Mouse (Mus musculus): ENCODE results near the gene Rbm7.

Gene Rbm7

DNA sequence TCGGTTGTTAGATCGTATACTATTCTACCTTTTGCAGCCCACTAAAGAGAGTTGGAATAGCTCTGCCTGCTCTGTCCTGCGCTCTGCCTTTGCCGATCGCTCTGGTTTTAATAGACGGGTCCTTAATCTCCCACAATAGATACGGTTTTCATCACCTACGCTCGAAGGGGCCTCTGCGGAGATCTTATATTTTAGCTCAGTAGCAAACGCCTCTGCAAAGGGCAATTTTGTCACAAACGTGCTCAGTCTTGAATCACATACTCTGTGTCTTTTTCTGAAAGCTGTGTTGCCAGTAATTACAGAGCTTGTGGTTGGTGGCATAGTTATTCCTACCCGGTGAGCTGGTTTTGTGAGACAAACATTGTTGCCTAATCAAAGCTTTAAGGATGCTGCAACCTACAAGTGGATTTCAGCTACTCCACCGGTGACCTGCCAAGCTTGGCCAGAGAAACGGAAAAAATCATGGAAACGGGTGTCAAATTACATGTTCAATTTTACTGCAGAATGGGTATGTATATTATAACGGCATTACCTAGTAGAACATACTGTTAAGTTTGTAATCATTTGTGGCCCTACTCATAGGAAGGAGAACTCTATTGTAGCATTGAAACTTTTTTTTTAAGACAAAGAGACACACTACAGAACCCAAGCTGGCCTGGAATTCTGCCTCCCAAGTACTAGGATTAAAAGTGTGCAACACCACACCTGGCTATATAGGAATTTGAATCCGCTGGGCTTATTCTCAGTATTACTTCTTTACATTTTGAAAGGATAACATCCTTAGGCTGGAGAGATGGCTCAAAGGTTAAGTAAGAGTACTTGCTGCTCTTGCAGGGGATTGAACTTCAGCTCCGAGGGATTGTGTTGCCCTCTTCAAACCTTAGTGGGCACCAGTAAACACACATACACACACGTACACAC, 13.6 kb downstream of the Rbm7 start:
- intact Hi-C loops (cut with DNase I): no loop called here

DNA sequence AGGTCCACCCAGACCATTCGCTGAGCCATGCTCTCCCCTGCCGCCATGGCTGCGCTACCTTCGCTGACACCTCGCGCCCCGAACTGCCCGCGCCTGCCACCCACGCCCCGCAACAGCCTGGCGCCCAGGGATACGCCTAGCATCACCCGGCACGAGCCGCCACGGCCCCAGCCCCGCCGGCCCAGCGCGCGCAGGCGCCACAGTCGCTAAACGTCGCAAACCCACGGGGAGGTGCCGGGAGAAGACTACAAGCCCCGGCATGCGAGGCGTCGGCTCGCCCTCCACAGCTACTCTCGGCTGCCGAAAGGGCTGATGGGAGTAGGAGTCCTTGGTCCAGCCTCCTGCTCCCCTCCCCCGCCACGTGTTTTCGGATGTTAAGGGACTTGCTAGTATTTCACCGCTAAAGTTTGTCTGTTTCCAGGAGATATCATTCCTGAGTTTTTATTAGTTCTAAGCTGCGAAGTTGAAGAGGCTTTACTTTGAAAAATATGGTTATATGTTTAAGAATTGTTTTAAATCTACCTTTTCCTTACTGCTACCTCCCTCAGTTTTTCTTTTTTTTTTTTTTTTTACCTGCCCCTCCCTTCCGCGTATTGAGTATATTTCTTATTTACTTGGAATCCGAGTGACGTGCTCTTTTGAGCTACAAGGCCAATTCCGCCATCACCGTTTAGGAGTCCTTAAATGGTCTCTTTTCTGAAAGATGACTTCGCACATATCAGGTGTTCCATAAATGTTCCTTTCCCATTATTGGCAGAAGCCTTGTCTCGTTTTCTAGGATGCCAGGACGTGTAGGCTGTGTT, 14.5 kb downstream of the Rbm7 start, which contains the start of gene Rexo2:
TSS of gene Rexo2 (minus strand) at position 213 of the 803 bp plus-strand sequence.
- intact Hi-C loops (cut with DNase I): no loop called here

DNA sequence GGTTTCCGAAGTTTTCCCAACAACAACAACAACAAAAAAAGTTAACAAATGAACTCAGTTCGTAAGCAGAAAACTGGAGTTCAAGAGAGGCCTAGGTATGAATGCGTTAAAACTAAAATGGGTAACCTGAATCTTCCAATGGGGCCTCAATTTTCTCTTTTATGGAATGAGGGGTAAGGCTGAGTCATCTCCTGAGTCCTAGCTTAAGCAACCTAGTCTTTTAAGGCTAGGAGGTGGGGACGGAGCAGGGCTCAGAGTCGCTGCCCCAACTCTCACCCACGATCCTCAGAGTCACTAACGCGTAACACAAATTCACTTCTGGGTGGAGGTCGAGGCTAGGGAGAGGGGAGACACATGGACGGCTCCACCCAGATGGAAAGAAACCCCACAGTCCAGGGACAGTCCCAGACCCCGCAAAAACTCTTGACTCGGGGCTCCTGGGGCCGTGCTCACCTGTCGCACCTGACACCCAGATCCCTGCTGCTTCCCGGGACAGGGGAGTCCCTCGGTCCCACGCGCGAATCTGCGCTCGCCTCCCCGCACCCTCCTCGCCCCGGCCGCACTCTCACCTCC, 15.2 kb downstream of the Rbm7 start:
- intact Hi-C loops (cut with DNase I): no loop called here

DNA sequence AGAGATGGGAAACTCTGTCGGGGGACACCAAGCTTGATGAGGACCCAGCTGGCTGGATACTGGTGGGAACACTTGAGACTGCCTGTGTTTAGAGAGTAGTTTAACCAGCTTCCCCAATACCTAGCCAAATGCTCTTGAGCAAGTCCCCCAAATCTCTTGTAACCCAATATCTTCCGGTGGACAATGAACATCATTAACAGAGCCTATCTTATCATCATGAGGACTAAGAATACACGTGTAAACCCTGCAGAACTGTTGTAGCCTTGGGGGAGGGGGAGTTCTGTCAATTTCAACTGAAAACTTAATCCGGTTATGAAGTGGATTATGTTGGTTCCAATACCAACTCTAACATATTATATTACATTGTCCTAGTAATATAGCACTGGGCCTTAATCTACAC, 16.3 kb downstream of the Rbm7 start:
- intact Hi-C loops (cut with DNase I): no loop called here

DNA sequence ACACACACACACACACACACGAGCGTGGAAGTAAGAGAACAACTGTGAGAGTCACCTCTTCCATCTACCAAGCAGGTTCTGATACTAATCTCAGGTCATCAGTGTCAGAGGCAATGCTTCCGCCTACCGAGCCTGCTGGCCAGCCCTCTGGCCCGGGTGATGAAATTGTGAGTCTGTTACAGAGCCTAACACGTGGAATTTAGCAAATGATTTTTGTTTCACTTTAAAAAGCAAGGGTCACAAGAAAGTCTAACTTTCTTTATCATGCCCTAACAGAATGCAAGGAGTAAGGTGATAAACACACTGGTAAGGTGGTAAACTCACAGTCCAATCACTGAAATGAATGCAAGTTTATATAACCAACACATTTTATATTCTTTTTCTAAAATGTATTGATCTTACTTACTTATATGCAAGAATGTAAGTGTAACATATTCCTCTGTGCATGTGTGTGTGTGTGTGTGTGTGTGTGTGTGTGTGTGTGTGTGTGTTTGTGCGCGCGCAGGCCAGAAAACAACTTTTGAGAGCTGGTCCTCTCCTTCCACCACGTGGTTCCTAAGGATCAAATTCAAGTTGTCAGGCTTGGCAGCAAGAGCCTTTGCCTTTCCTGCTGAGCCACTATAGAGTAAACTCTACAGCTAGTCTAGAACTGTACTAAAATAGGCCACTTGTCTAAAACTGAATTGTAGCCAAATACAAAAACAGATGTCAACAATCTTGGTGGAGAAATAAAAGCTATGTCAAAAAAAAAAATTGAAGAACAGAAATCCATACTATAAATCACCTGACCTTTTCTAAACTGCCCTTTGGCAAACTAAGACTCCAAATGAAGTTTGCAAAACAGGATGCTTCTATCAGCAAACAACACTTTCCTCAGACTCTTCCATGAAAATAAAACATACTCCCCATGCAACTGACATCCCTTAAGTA, 18.6 kb downstream of the Rbm7 start:
- intact Hi-C loops (cut with DNase I): no loop called here

DNA sequence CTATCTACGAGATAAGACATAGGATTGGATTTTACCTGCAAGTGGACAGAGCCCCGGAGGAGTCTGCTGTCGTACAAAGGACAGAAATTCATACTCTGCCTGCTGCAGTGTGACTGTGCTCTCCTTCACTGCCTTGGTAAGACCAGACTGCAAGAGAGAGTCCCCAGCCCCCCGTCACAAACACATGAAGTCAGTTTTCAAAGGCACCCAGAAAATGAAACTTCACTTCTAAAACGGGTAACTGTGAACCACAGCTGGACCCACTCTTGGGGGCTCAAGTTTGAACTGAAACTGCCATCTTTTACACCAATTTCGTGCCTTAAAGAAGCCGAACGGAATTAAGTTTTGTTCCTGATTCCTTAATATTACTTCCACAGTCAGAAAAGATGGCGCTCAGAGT, 20.7 kb downstream of the Rbm7 start:
- intact Hi-C loops (cut with DNase I): no loop called here

DNA sequence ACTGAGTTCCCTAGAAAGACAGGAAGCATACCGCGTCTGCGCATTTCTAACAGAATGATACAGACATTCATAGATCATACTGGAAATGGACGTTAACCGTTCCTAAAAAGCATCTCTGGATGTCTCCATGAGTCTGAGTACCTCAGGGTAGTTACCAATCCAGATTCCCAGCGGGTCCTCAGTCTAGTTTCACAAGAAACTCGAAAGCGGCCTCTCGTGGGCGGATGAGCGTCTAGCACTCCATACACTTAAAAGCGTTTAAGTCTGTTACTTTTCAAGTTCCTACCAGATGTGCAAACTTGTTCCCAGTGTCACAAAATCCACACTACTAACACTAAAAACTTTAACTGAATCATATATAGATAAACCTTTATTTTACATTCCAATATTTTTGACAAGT, 22.0 kb downstream of the Rbm7 start:
- intact Hi-C loops (cut with DNase I): no loop called here

DNA sequence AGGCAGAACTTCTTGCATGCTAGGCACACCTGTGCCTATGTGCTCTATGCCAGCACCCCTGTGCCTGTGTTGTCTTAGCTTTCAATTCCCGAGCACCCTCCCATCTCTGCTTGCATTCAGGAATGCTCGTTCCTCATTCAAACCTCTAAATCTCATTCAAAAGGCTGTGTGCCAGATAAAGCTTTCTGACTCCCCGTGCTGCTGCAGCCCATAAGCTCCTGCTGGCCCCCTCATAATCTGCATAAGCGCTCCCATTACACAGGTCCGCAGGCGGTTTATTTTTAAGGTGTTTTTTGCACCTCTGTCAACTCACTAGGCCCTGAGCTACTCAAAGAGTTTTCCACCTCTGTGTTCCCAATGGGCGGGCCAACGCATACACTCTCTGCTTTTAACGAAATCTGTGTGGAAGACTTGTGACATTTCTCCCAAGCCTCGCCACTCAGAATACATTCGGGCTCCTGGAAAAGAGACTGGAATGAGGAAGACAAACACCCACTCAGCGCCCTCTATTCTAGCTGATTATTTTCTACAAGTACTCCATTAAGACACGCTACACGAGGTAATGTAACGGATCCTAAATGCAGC, 22.6 kb downstream of the Rbm7 start:
- intact Hi-C loops (cut with DNase I): no loop called here

DNA sequence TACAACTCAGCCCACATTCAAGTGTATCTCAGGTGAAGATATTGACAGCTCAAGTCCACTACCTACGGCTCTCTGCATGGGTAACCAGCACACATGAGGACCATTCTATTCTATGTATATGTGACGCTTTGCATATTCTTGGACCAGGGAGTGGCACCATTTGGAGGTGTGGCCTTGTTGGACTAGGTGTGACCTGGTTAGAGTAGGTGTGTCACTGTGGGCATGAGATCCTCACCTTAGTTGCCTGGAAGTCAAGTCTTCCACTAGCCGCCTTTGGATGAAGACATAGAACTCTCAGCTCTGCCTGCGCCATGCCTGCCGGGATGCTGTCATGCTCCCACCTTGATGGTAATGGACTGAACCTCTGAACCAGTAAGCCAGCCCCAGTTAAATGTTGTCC, 27.6 kb downstream of the Rbm7 start:
- intact Hi-C loops (cut with DNase I): loop anchor here (2.0 kb wide), 1 partner anchor 93 kb away; no protein-coding TSS in a partner anchor

DNA sequence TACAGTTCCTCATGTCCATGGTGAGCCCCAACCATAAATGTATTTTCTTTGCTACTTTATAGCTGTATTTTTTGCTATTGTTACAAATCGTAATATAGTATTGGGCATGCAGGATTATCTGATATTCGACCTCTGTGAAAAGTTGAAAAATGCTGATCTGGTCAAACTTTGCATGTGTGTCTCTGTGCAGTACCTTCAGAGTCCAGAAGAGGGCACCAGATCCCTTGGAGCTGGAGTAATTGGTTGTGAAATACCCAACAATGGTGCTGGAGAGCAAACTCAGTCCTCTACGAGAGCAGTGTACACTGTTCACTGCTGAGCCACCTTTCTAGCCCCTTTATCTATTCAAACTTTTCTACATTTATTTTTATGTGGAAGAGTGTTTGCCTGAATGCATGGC, 28.3 kb downstream of the Rbm7 start:
- intact Hi-C loops (cut with DNase I): loop anchor here (2.0 kb wide), 1 partner anchor 94 kb away; no protein-coding TSS in a partner anchor

DNA sequence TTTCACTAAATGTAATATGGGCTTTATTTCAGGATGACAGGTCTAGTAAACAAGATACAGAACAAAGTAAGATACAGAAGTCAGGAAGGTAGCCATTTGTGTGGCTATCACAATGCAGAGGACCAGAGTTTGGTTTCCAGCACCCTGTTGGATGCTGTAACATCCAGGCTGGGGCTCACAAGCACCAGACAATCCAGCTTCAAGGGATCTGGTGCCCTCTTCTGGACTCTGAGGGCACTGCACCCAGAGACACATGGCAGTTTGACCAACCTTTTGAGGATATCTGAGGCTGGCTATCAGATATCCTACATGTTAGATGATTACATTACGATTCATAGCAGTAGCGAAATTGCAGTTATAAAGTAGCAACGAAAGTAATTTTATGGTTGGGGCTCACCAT, 29.4 kb downstream of the Rbm7 start:
- intact Hi-C loops (cut with DNase I): loop anchor here (2.0 kb wide), 1 partner anchor 95 kb away; no protein-coding TSS in a partner anchor

DNA sequence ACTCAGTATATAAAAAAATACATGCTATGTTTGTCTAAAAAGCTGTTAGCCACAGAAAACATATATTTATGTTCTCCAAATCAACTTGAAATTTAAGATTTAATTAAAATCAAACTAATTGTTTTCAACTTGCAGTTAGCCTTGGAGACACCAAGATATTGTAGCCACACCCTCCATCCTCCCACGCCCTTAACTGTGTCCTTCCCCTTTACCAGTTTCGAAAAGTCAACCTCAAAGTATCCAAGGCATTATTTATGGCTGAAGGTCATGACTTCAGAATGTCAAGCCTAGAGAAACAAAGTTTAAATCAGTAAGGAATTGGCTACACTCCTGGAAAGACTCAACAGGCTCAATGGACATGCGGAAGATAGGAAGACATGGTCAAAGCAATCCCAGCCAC, 33.6 kb downstream of the Rbm7 start:
- intact Hi-C loops (cut with DNase I): no loop called here

DNA sequence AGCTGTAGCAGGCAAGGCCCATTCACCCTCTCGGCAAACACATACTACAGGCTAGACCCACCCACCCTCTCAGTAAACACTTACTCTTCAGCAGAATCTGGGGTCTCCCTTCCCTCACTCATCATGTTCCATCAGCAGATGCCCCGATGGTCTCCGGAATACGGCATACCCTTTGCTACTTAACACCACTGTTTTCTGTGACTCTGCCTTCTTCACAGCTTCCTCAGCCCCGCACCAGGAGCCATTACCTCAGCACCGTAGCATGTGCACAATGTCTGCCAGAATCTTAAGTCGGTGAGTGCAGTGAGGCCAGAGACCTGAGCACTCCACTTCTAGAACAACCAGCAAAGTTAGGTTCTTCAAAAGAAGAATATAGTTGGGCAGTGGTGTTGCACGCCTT, 34.4 kb downstream of the Rbm7 start:
- intact Hi-C loops (cut with DNase I): no loop called here

DNA sequence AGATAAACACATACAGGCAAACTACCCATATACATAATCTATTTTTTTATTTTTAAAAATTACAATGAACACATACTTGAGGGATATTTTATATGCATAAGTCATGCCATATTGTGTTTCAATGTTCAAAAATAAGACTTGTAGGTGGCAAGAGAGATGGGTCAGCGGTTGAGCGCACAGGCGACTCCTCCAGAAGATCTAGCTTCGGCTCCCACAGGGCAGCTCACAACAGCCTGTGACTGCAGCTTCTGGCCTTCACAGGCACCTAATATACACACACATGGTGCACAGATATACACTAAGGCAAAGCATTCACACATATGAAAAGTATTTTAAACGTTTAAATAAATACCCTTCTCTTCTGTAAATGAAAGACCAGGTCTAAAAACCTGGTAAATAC, 35.7 kb downstream of the Rbm7 start:
- intact Hi-C loops (cut with DNase I): no loop called here

DNA sequence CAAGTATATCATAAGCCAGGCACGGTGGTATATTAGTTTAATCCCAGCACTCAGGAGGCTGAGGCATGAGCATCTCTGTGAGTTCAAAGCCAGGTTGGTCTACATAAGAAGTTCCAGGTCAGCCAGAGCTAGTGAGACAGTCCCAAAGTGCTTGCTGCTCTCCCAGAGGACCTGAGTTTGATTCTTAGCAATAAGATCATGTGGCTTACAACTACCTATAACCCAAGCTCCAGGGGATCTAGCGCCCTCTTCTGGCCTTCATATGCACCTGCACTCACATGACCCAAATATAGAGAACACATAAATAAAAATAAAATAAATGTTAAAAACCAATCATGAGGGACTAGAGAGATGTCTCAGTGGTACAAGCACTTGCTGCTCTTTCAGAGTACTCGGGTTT, 36.2 kb downstream of the Rbm7 start:
- intact Hi-C loops (cut with DNase I): no loop called here

DNA sequence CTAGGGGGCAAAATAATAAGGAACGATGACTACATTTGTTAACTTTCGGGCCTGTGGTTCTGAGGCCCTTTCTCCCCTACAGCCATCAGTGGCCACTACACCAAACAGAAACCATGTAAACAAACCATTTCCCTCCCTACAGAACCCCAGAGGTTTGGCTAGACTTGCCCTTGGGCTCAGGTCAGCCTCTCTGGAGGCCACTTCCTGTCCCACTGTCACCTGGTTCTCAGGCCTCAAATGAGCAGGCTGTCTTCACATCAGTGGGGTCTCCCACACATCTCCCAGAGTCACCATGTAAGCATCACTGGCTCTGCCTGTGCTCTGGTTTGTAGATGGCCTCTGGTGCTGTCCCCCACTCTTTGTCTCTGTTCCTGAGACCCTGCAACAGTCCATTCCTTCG, 39.1 kb downstream of the Rbm7 start:
- intact Hi-C loops (cut with DNase I): no loop called here

DNA sequence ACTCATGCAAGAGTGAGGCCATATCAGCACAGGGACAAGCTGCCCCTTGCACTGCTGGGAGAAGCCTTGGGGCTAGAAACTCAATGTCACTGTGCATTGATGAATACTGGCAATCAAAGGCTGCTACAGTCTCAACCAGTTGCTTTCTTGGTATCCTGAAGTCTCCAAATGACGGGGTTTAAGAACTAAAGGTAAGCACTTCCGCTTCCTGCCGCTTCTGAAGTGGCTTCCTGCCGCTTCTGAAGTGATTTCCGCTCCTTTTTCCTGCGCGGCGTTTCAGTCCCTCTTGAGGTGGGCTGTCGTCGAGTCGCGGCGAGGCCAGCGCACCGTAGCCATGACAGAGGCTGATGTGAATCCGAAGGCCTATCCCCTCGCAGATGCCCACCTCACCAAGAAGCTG, 45.0 kb downstream of the Rbm7 start:
- intact Hi-C loops (cut with DNase I): no loop called here

DNA sequence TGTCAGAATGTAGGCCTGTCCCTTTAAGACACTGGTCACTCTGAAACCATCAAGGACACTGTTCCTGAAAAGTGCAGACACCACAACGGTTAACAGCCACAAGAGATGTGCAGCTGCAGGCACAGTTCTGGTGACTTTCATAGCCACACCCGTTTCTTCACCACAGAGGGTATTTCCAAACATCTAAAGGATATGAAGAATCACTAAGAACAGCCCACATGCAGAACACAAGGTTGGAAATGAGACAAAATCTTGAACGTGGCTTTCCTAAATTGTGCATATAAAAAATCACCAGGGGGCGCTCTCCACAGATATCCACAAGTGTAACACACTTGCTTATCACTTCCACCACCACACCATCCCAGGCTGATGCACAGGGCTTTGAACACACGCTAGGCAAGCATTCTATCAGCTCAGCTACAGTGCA, 47.3 kb downstream of the Rbm7 start:
- intact Hi-C loops (cut with DNase I): no loop called here

DNA sequence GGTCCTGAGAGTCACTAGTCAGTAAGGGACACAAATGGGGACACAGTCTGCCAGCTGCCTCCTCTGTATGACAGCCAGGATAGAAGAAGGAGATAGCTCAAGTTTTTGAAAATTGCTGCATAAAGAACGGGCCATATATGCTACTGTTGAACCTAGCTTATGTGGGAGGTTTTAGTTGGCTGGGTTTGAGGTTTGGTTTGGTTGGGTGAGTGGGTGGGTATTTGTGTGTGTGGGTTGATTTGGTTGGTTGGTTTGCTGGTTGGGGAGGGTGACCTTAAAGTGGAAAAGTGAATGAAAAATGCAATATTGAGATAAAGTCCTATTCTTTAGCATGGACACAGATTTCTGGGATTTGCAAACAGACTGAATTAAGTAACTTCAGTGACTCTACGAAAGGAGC, 50.3 kb downstream of the Rbm7 start:
- intact Hi-C loops (cut with DNase I): no loop called here

DNA sequence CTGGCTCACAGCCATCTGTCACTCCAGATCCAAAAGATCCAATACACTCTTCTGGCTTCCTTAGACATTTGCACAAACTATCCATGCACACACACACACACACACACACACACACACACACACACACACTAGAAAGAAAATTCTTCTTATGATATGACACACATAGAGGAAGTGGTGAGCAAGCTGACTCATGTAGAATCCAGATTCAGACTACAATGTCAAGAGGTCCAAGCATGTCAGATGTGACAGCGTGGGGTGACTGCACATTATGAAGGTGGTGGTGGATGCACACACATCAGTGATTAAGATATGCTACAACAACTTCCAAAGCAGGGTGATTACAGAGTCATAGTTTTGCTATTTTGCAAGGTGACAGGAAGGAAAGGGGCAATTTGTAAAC, 51.2 kb downstream of the Rbm7 start:
- intact Hi-C loops (cut with DNase I): no loop called here

Measured in adrenal gland (tissue).